Mouse (Mus musculus) erythroblast, embryonic 14.5 days (primary cell): ENCODE measurements around the gene Plekhg1. TPM values are rescaled to one million over a fixed set of nuclear protein-coding genes. Genes with fewer than 3 reads are reported as not detected.

Source experiments
- H3K27me3 ChIP-seq: 2 replicates; pipeline ENCODE4 v1.6.1; 2012; ENCODE audit warnings: inconsistent platforms; ENCODE audit not compliant: control insufficient read depth
- H3K36me3 ChIP-seq: 2 replicates; pipeline ENCODE4 v1.6.1; 2012; ENCODE audit warnings: mild to moderate bottlenecking, inconsistent platforms; ENCODE audit not compliant: control insufficient read depth
- H3K4me1 ChIP-seq: 2 replicates; pipeline ENCODE4 v1.6.1; 2012; ENCODE audit warnings: inconsistent platforms; ENCODE audit not compliant: control insufficient read depth
- H3K4me3 ChIP-seq: replicated peaks from 2 replicates; pipeline ENCODE3; 2012; ENCODE audit warnings: moderate library complexity, mild to moderate bottlenecking, inconsistent platforms
- H3K9me3 ChIP-seq: 2 replicates; pipeline ENCODE4 v1.6.1; 2012; ENCODE audit warnings: low read length, inconsistent platforms, mixed read lengths; ENCODE audit not compliant: control insufficient read depth
- GATA1 ChIP-seq: IDR thresholded peaks from 2 replicates; pipeline ENCODE4 v1.6.1; 2012; ENCODE audit warnings: low read length, inconsistent platforms, mixed read lengths
- TAL1 ChIP-seq: IDR thresholded peaks from 3 replicates; pipeline ENCODE4 v1.6.1; 2012; ENCODE audit warnings: low read length, inconsistent platforms, mixed read lengths
- polyA plus RNA-seq: library from polyadenylated mRNA; stranded (reverse); fragments of >175 nt; gene quantifications from 2 replicates; pipeline ENCODE4 v1.2.3, GENCODE M21; 2012

Plekhg1 gene
- polyA plus RNA-seq, 1 experiment = not detected

- Histone ChIP-seq H3K27me3 (no peaks in the 10 kb centered on the region), H3K36me3 (peaks cover 92% of the 10 kb centered on the region), H3K4me1 (peaks cover 43% of the 10 kb centered on the region), H3K4me3 (no peak overlapping the region), H3K9me3 (no peaks in the 10 kb centered on the region)
- TF ChIP-seq TAL1 = no peak
- TF ChIP-seq GATA1 = no peak
These were observed 257.8 kb downstream of the Plekhg1 start for GRCm38 (mm10) chr10:3997851-3998426.

DNA sequence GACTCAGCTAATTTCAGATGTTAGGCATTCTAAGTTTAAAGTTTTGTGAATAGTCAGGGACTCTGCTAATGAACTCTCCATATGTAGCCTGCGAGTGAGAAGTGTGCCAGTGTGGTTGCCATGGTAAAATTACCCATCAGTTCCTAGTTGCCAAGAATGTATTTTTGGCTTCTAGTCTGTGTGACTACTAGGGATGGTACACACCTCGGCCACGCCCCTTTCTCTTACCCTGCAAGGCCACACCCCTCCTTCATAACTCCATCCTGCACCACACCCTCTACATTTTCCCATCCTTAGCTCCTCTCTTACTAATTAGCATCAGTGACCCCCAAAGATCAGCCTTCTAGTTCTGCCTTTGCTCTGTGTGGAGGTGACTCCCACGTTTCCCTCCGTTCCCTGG lies 262.5 kb downstream of the Plekhg1 start:
- Histone ChIP-seq H3K27me3 (no peaks in the 10 kb centered on the region), H3K4me3 (no peak overlapping the region), H3K9me3 (no peaks in the 10 kb centered on the region), H3K36me3 (peaks cover 78% of the 10 kb centered on the region), H3K4me1 (peaks cover 7% of the 10 kb centered on the region)
- TF ChIP-seq TAL1 (no peak), GATA1 (no peak)

- Histone ChIP-seq H3K36me3 (peaks cover 70% of the 10 kb centered on the region), H3K9me3 (no peaks in the 10 kb centered on the region), H3K4me3 (no peak overlapping the region), H3K4me1 (peaks cover 7% of the 10 kb centered on the region), H3K27me3 (no peaks in the 10 kb centered on the region)
- no peak for TF ChIP-seq GATA1
- no peak for TF ChIP-seq TAL1
These were observed 265.0 kb downstream of the Plekhg1 start for GRCm38 (mm10) chr10:4005191-4005590.

DNA sequence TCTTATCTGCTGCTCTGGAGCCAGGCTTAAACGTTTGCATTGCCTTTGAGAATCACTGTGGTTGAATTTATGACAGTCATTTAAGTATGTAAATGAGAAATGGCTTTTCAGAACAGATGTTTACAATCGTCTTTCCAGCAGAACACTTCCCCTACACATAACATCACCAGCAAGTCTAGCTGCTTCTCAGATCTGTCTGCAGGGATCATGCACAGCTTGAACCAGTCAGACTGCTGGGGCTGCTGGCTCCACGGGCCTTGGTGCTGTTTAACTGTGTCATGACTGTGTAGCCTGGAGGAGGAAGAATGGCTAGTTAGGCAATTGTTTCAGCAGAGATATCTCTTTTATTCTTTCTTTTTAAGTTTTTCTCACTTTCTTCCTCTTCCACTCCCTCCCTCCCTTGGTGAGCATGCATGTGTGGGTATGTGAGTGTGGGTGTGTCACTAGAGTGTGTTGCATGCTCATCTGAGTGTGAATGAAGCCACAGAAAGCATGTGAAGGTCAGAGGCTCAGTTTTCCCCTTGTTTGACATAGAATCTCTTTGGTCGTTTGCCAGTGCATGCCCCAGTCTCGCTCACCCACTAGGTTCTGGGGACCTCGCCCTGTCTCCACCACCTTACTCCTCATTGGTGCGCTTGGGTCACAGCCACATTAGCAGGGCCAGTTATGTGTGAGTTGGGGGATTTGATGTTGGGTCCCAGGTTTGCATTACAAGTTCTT lies 266.3 kb downstream of the Plekhg1 start:
- H3K4me3 ChIP-seq = no peak overlapping the region
- TF ChIP-seq TAL1 (no peak), GATA1 (no peak)
- peaks cover 7% of the 10 kb centered on the region for H3K4me1 ChIP-seq
- no peaks in the 10 kb centered on the region for H3K9me3 ChIP-seq
- H3K27me3 ChIP-seq = no peaks in the 10 kb centered on the region
- peaks cover 71% of the 10 kb centered on the region for H3K36me3 ChIP-seq

Other genes starting within 250 kb of the Plekhg1 start
- not detected in 2 replicates for gene Iyd, start 200.1 kb upstream of the Plekhg1 start, polyA plus RNA-seq
- gene Mthfd1l, start 232.8 kb downstream of the Plekhg1 start, polyA plus RNA-seq = 0.91 and 1.2 TPM in 2 replicates